Mouse (Mus musculus) kidney, adult 2 months (tissue): ENCODE results near the gene Etl4.

ENCODE experiments used
- CTCF ChIP-seq: fragments of 200-500 bp; conservative IDR thresholded peaks from 2 replicates; pipeline ENCODE4 v1.5.1; 2011; ENCODE audit warnings: low read depth, mild to moderate bottlenecking, control low read depth, low read length, moderate library complexity, mixed read lengths; ENCODE audit not compliant: insufficient read depth, insufficient read length
- POLR2A ChIP-seq: fragments of 200-500 bp; IDR thresholded peaks from one replicate; pipeline ENCODE4 v1.6.1; 2011; ENCODE audit warnings: low read depth, low read length, control low read depth

- TF ChIP-seq CTCF: peak; percentile 87
- no peak for TF ChIP-seq POLR2A
Measured at GRCm38 (mm10) chr2:20779484-20780381, 870.2 kb downstream of the Etl4 start.
